Mouse (Mus musculus): ENCODE data around the gene Amh. TPM values are rescaled to one million over a fixed set of nuclear protein-coding genes. Genes with fewer than 3 reads are reported as not detected.

The Amh gene
- polyA plus RNA-seq, 1 experiment from 2014 or later = not detected

GRCm38 (mm10) chr10:80855749-80856073, 50.7 kb downstream of the Amh start:
- no peak overlapping the region; the same call in 1 of the 2 replicates for H3K27ac ChIP-seq (ENCODE audit: low read length)
- H3K4me2 ChIP-seq (ENCODE audit: low read depth, low read length) = peak overlapping the region; percentile 100
- peaks cover 12% of the 10 kb centered on the region for H3K36me3 ChIP-seq (ENCODE audit: control insufficient read depth, insufficient read depth, low read length)
- H3K9me3 ChIP-seq (ENCODE audit: control insufficient read depth, low read length) = no peaks in the 10 kb centered on the region
- H3K27me3 ChIP-seq (ENCODE audit: control insufficient read depth, insufficient read depth, low read depth, low read length) = no peaks in the 10 kb centered on the region
- peak overlapping the region; percentile 92 for H3K9ac ChIP-seq (ENCODE audit: low read length)
- peaks cover 27% of the 10 kb centered on the region for H3K4me1 ChIP-seq (replicated peaks; ENCODE audit: control insufficient read depth, insufficient read depth, low read length)
- H3K4me3 ChIP-seq (ENCODE audit: low read length) = peak overlapping the region; percentile 94
- 21% methylated on average over 11 of the region's 11 CpGs for WGBS
- ATAC-seq (ENCODE audit: low read depth) = no peak

- WGBS = 46% methylated on average over 3 of the region's 3 CpGs
- Histone ChIP-seq H3K9me3 (ENCODE audit: control insufficient read depth, low read length) (no peaks in the 10 kb centered on the region), H3K4me3 (ENCODE audit: low read length) (peak overlapping the region; percentile 94), H3K4me1 (replicated peaks; ENCODE audit: control insufficient read depth, insufficient read depth, low read length) (peaks cover 27% of the 10 kb centered on the region), H3K27ac (ENCODE audit: low read length) (no peak overlapping the region; the same call in none of the 2 replicates), H3K36me3 (ENCODE audit: control insufficient read depth, insufficient read depth, low read length) (peaks cover 11% of the 10 kb centered on the region), H3K9ac (ENCODE audit: low read length) (peak overlapping the region; percentile 92), H3K4me2 (ENCODE audit: low read depth, low read length) (peak overlapping the region; percentile 100), H3K27me3 (ENCODE audit: control insufficient read depth, insufficient read depth, low read depth, low read length) (no peaks in the 10 kb centered on the region)
- no peak for ATAC-seq (ENCODE audit: low read depth)
Observed at GRCm38 (mm10) chr10:80856267-80856666, 51.2 kb downstream of the Amh start.

DNA sequence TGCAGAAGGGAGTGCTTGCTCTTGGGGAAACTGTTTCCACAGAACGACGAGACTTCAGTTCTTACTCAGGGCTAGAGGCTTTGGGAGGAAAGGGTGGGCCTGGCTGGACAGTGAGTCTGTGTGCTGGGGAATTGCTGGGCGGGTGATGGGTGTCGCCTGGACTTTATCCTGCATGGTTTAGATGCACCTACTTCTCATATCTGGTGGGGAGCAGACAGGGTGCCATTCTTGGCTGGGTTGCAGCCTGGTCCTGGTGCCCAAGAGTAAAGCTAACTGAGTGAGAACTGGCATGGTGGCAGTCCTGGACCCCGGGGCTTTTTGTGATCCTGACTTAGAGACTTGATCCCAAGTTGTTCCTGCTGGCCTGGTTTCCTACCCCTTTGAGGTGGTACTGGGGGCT, 51.9 kb downstream of the Amh start:
- Histone ChIP-seq H3K9ac (ENCODE audit: low read length) (peak overlapping the region; percentile 17; the same call in 1 of the 2 replicates), H3K9me3 (ENCODE audit: control insufficient read depth, low read length) (no peaks in the 10 kb centered on the region), H3K4me2 (ENCODE audit: low read depth, low read length) (no peak overlapping the region), H3K27ac (ENCODE audit: low read length) (peak overlapping the region; percentile 7; the same call in 1 of the 2 replicates), H3K27me3 (ENCODE audit: control insufficient read depth, insufficient read depth, low read depth, low read length) (no peaks in the 10 kb centered on the region), H3K36me3 (ENCODE audit: control insufficient read depth, insufficient read depth, low read length) (peaks cover 12% of the 10 kb centered on the region), H3K4me1 (replicated peaks; ENCODE audit: control insufficient read depth, insufficient read depth, low read length) (peaks cover 27% of the 10 kb centered on the region), H3K4me3 (ENCODE audit: low read length) (no peak overlapping the region)
- 56% methylated on average over 5 of the region's 5 CpGs for WGBS
- ATAC-seq (ENCODE audit: low read depth) = no peak

MicroRNA genes within 50 kb of the gene (microRNA counts, 519-probe panel; counts per million panel counts)
- microRNA mmu-miR-1982 = not detected

Small RNAs within 50 kb of the gene (microRNA-seq; reads per million reads assigned to microRNA genes)
- 1.2 reads per million for gene Mir1982

Other genes with a start within 250 kb of the Amh start
- gene Rexo1, start 243.7 kb upstream of the Amh start, polyA plus RNA-seq (2015; fragmentation: Nextera tagmentation; extraction: Ambion mirVana) = 20.6 and 22.1 TPM in 2 replicates
- gene Klf16, start 227.9 kb upstream of the Amh start, polyA plus RNA-seq (2015; fragmentation: Nextera tagmentation; extraction: Ambion mirVana) = 8.2 and 8.3 TPM in 2 replicates
- 77.4 and 80.9 TPM in 2 replicates for gene Abhd17a, start 214.9 kb upstream of the Amh start, polyA plus RNA-seq (2015; fragmentation: Nextera tagmentation; extraction: Ambion mirVana)
- 78.8 and 81.8 TPM in 2 replicates for gene Scamp4, start 202.4 kb upstream of the Amh start, polyA plus RNA-seq (2015; fragmentation: Nextera tagmentation; extraction: Ambion mirVana)
- 7.1 and 8.3 TPM in 2 replicates for gene Adat3, start 202.4 kb upstream of the Amh start, polyA plus RNA-seq (2015; fragmentation: Nextera tagmentation; extraction: Ambion mirVana)
- gene Gm49322, start 199.2 kb upstream of the Amh start, polyA plus RNA-seq (2015; fragmentation: Nextera tagmentation; extraction: Ambion mirVana) = 3.7 and 4.4 TPM in 2 replicates
- 20.6 and 38.4 TPM in 2 replicates for gene Csnk1g2, start 182.4 kb upstream of the Amh start, polyA plus RNA-seq (2015; fragmentation: Nextera tagmentation; extraction: Ambion mirVana)
- 15.3 and 33.2 TPM in 2 replicates for gene Btbd2, start 148.2 kb upstream of the Amh start, polyA plus RNA-seq (2015; fragmentation: Nextera tagmentation; extraction: Ambion mirVana)
- gene Mknk2, start 127.1 kb upstream of the Amh start, polyA plus RNA-seq (2015; fragmentation: Nextera tagmentation; extraction: Ambion mirVana) = 66.3 and 82.1 TPM in 2 replicates
- 42.3 and 45.7 TPM in 2 replicates for gene Mob3a, start 103.3 kb upstream of the Amh start, polyA plus RNA-seq (2015; fragmentation: Nextera tagmentation; extraction: Ambion mirVana)
- gene Izumo4, start 103.1 kb upstream of the Amh start, polyA plus RNA-seq (2015; fragmentation: Nextera tagmentation; extraction: Ambion mirVana) = 23.6 and 26.8 TPM in 2 replicates
- gene Ap3d1, start 63.0 kb upstream of the Amh start, polyA plus RNA-seq (2015; fragmentation: Nextera tagmentation; extraction: Ambion mirVana) = 59.6 and 59.9 TPM in 2 replicates
- gene Dot1l, start 50.0 kb upstream of the Amh start, polyA plus RNA-seq (2015; fragmentation: Nextera tagmentation; extraction: Ambion mirVana) = 15.4 and 17.5 TPM in 2 replicates
- gene Sf3a2, start 7.0 kb upstream of the Amh start, polyA plus RNA-seq (2015; fragmentation: Nextera tagmentation; extraction: Ambion mirVana) = 60.9 and 75.7 TPM in 2 replicates
- gene Plekhj1, start 6.6 kb upstream of the Amh start, polyA plus RNA-seq (2015; fragmentation: Nextera tagmentation; extraction: Ambion mirVana) = 92.7 and 100 TPM in 2 replicates
- 1.3 and 2.6 TPM in 2 replicates for gene Jsrp1, start 8.3 kb downstream of the Amh start, polyA plus RNA-seq (2015; fragmentation: Nextera tagmentation; extraction: Ambion mirVana)
- 1,799 and 1,972 TPM in 2 replicates for gene Oaz1, start 21.4 kb downstream of the Amh start, polyA plus RNA-seq (2015; fragmentation: Nextera tagmentation; extraction: Ambion mirVana)
- 0.15 and 0.44 TPM in 2 replicates for gene Lingo3, start 38.8 kb downstream of the Amh start, polyA plus RNA-seq (2015; fragmentation: Nextera tagmentation; extraction: Ambion mirVana)
- 193 and 234 TPM in 2 replicates for gene Lsm7, start 50.0 kb downstream of the Amh start, polyA plus RNA-seq (2015; fragmentation: Nextera tagmentation; extraction: Ambion mirVana)
- gene Sppl2b, start 50.0 kb downstream of the Amh start, polyA plus RNA-seq (2015; fragmentation: Nextera tagmentation; extraction: Ambion mirVana) = 43.0 and 43.2 TPM in 2 replicates
- 0.08 TPM in 1 of 2 replicates, not detected in the other for gene Tmprss9, start 66.6 kb downstream of the Amh start, polyA plus RNA-seq (2015; fragmentation: Nextera tagmentation; extraction: Ambion mirVana)
- 284 and 297 TPM in 2 replicates for gene Timm13, start 95.7 kb downstream of the Amh start, polyA plus RNA-seq (2015; fragmentation: Nextera tagmentation; extraction: Ambion mirVana)
- gene Lmnb2, start 113.0 kb downstream of the Amh start, polyA plus RNA-seq (2015; fragmentation: Nextera tagmentation; extraction: Ambion mirVana) = 52.6 and 52.7 TPM in 2 replicates
- gene Gadd45b, start 124.8 kb downstream of the Amh start, polyA plus RNA-seq (2015; fragmentation: Nextera tagmentation; extraction: Ambion mirVana) = 57.3 and 63.6 TPM in 2 replicates
- 5.1 and 5.7 TPM in 2 replicates for gene Gng7, start 209.7 kb downstream of the Amh start, polyA plus RNA-seq (2015; fragmentation: Nextera tagmentation; extraction: Ambion mirVana)
- gene Diras1, start 220.4 kb downstream of the Amh start, polyA plus RNA-seq (2015; fragmentation: Nextera tagmentation; extraction: Ambion mirVana) = 0.11 and 0.72 TPM in 2 replicates
- 19.4 and 20.8 TPM in 2 replicates for gene Slc39a3, start 232.2 kb downstream of the Amh start, polyA plus RNA-seq (2015; fragmentation: Nextera tagmentation; extraction: Ambion mirVana)

All from lung, embryonic 16.5 days (tissue).